Comparison of ENCODE assay signal across 25 mouse cellular contexts in genomic region chr1:38254426-38254825, GRCm38 (mm10).
DNase-seq lines count a peak whose midpoint lies in the region; ATAC-seq and TF ChIP-seq lines count a peak whose summit lies in the region.
"Had no signal": no experiment of that assay in that cellular context is flagged by ENCODE, and none has a peak within 500 bp of the region (broad histone marks: within the 10 kb centered on the region; RNA-seq: fewer than 3 reads in every experiment).

No protein-coding gene starts in this region.

- H3K27me3 ChIP-seq in midbrain, embryonic 11.5 days (ENCODE audit: control insufficient read depth, insufficient read depth, low read length) = no peaks in the 10 kb centered on the region
- H3K27me3 ChIP-seq in midbrain, postnatal 0 days (ENCODE audit: insufficient read depth, low read length) = no peaks in the 10 kb centered on the region
- H3K27me3 ChIP-seq in intestine, postnatal 0 days (replicated peaks; ENCODE audit: control insufficient read depth, insufficient read depth, low read length) = no peaks in the 10 kb centered on the region
- H3K27me3 ChIP-seq: CH12.LX, Patski had no signal

- peak; percentile 72 for DNase-seq in midbrain, embryonic 11.5 days (ENCODE audit: low spot score, missing footprints)
- DNase-seq in midbrain, postnatal 0 days (ENCODE audit: low spot score) = no peak
- DNase-seq in ES-CJ7 (ENCODE audit: low read depth, low spot score) = peak; percentile 21
- peak; percentile 55 for DNase-seq in R1 (ENCODE audit: low read depth, low spot score)
- peak; percentile 57 for DNase-seq in ZHBTc4 (ENCODE audit: low read depth, low spot score)
- no peak for DNase-seq in layer of hippocampus, adult 11-12 months (ENCODE audit: low spot score)
- no peak for DNase-seq in frontal cortex, postnatal 10 days (ENCODE audit: low spot score in 2 of 2)
- DNase-seq: adrenal gland, adult 2 months; adrenal gland, adult 8-10 months; adrenal gland, postnatal 10 days; adrenal gland, postnatal 14 days; adrenal gland, postnatal 25 days; adrenal gland, postnatal 36 days; B cell, adult 2 months; cerebellum, adult 11 months; cerebellum, adult 11-12 months; cerebellum, adult 18-20 months; cerebellum, adult 2 months; cerebellum, adult 8-10 months had no signal

- H3K4me2 ChIP-seq in midbrain, embryonic 11.5 days = no peak overlapping the region
- no peak overlapping the region for H3K4me2 ChIP-seq in midbrain, postnatal 0 days (ENCODE audit: low read depth, low read length, poor library complexity, severe bottlenecking)
- H3K4me2 ChIP-seq in intestine, postnatal 0 days (replicated peaks; ENCODE audit: low read depth) = no peak overlapping the region

- TF ChIP-seq CTCF in midbrain, postnatal 0 days (IDR thresholded peaks at IDR 0.05) = no peak
- no peak for TF ChIP-seq CTCF in intestine, postnatal 0 days (IDR thresholded peaks at IDR 0.05; ENCODE audit: low read depth)

- H3K4me3 ChIP-seq in midbrain, embryonic 11.5 days (ENCODE audit: low read depth, low read length) = no peak overlapping the region
- no peak overlapping the region for H3K4me3 ChIP-seq in midbrain, postnatal 0 days (ENCODE audit: low read depth, low read length)
- H3K4me3 ChIP-seq in intestine, postnatal 0 days (ENCODE audit: low read depth, low read length) = no peak overlapping the region

- no peaks in the 10 kb centered on the region for H3K4me1 ChIP-seq in midbrain, embryonic 11.5 days (ENCODE audit: control insufficient read depth, insufficient read depth, low read length)
- no peaks in the 10 kb centered on the region for H3K4me1 ChIP-seq in midbrain, postnatal 0 days (ENCODE audit: insufficient read depth, low read length)
- H3K4me1 ChIP-seq in intestine, postnatal 0 days (replicated peaks; ENCODE audit: control insufficient read depth, insufficient read depth, low read length) = peaks cover 7% of the 10 kb centered on the region; the same call in 1 of the 2 replicates

- no peaks in the 10 kb centered on the region for H3K36me3 ChIP-seq in midbrain, embryonic 11.5 days (ENCODE audit: control insufficient read depth, insufficient read depth, low read length)
- H3K36me3 ChIP-seq in midbrain, postnatal 0 days (ENCODE audit: insufficient read depth, low read length) = no peaks in the 10 kb centered on the region
- H3K36me3 ChIP-seq in intestine, postnatal 0 days (ENCODE audit: control insufficient read depth, insufficient read depth) = no peaks in the 10 kb centered on the region
- H3K36me3 ChIP-seq: G1E had no signal

- 72% methylated on average over 8 of the region's 8 CpGs for WGBS in midbrain, embryonic 11.5 days
- 86% methylated on average over 8 of the region's 8 CpGs for WGBS in midbrain, postnatal 0 days
- WGBS in intestine, postnatal 0 days = 64% methylated on average over 8 of the region's 8 CpGs

- ATAC-seq in midbrain, embryonic 11.5 days (ENCODE audit: low FRiP score) = no peak
- ATAC-seq in midbrain, postnatal 0 days (ENCODE audit: low FRiP score) = no peak
- ATAC-seq in intestine, postnatal 0 days = no peak
- ATAC-seq: activated CD4-positive, CD25-positive, alpha-beta regulatory T cell, adult 4 months; CD4-positive, CD25-positive, alpha-beta regulatory T cell, adult 4 months; Patski had no signal

- no peaks in the 10 kb centered on the region for H3K9me3 ChIP-seq in midbrain, embryonic 11.5 days (ENCODE audit: control insufficient read depth, low read length)
- no peaks in the 10 kb centered on the region for H3K9me3 ChIP-seq in midbrain, postnatal 0 days (ENCODE audit: low read length)
- no peaks in the 10 kb centered on the region for H3K9me3 ChIP-seq in intestine, postnatal 0 days (ENCODE audit: control insufficient read depth)
- H3K9me3 ChIP-seq: G1E had no signal

- H3K9ac ChIP-seq in midbrain, embryonic 11.5 days (ENCODE audit: low read length) = no peak overlapping the region
- no peak overlapping the region for H3K9ac ChIP-seq in midbrain, postnatal 0 days (replicated peaks; ENCODE audit: low read length, poor library complexity, severe bottlenecking)
- H3K9ac ChIP-seq in intestine, postnatal 0 days (ENCODE audit: low read depth, low read length) = no peak overlapping the region

- H3K27ac ChIP-seq in midbrain, embryonic 11.5 days (ENCODE audit: low read depth, low read length) = no peak overlapping the region
- no peak overlapping the region for H3K27ac ChIP-seq in midbrain, postnatal 0 days (ENCODE audit: low read depth, low read length)
- H3K27ac ChIP-seq in intestine, postnatal 0 days (ENCODE audit: low read depth, low read length) = no peak overlapping the region

Comparison
In these comparisons a context has a peak if more than half of its experiments do, and no peak if none do; other contexts are left out.
1. DNase-seq: peak in midbrain, embryonic 11.5 days (single experiment), ES-CJ7 (single experiment), R1 (single experiment) and ZHBTc4 (single experiment); none in midbrain, postnatal 0 days (single experiment), layer of hippocampus, adult 11-12 months (single experiment) and frontal cortex, postnatal 10 days (0 of 2).